Mouse (Mus musculus) MEL (cell line): Measurements from ENCODE around the gene Btbd11. TPM values are rescaled to one million over a fixed set of nuclear protein-coding genes. Genes with fewer than 3 reads are reported as not detected.

ENCODE experiments used
- DNase-seq: peaks from one replicate; pipeline ENCODE4 v3.0.0; 2011; ENCODE audit warnings: low read depth, low spot score
- H3K27ac ChIP-seq: 2 replicates; pipeline ENCODE4 v1.5.1; 2012; ENCODE audit warnings: low read depth, mild to moderate bottlenecking, control low read depth, low read length, moderate library complexity; ENCODE audit not compliant: control insufficient read depth
- H3K27me3 ChIP-seq, 2 experiments: fragments of 150-350 bp in 1 of 2; sonication (generic) in 1 of 2; 2 replicates each; pipeline ENCODE4 v1.6.1; 2012; ENCODE audit warnings: low read length in 2 of 2, mild to moderate bottlenecking in 2 of 2, improper control_type of control experiment in 1 of 2, moderate library complexity in 1 of 2; ENCODE audit not compliant: insufficient read depth in 2 of 2, control insufficient read depth in 1 of 2
- H3K36me3 ChIP-seq, 2 experiments: 2 replicates each; pipeline ENCODE4 v1.6.1; 2012 to 2014; ENCODE audit warnings: low read length in 2 of 2, improper control_type of control experiment in 1 of 2, inconsistent platforms in 1 of 2, mild to moderate bottlenecking in 1 of 2; ENCODE audit not compliant: insufficient read depth in 2 of 2, control insufficient read depth in 1 of 2
- H3K4me1 ChIP-seq, 2 experiments: fragments of 150-350 bp in 1 of 2; sonication (generic) in 1 of 2; 2 replicates each; pipeline ENCODE4 v1.6.1; 2012; ENCODE audit warnings: low read length in 2 of 2, improper control_type of control experiment in 1 of 2, mild to moderate bottlenecking in 1 of 2; ENCODE audit not compliant: insufficient read depth in 2 of 2, control insufficient read depth in 1 of 2
- H3K4me3 ChIP-seq, 2 experiments: fragments of 150-350 bp in 1 of 2; sonication (generic) in 1 of 2; 2 replicates each; pipeline ENCODE4 v1.5.1; 2012; ENCODE audit warnings: low read depth in 2 of 2, low read length in 2 of 2, mild to moderate bottlenecking in 2 of 2, moderate library complexity in 2 of 2, control low read depth in 1 of 2, improper control_type of control experiment in 1 of 2; ENCODE audit not compliant: control insufficient read depth in 1 of 2, insufficient read depth in 1 of 2
- H3K79me2 ChIP-seq: 2 replicates; pipeline ENCODE4 v1.6.1; 2012; ENCODE audit warnings: mild to moderate bottlenecking, low read length, moderate library complexity; ENCODE audit not compliant: control insufficient read depth, poor library complexity, insufficient read depth
- H3K9ac ChIP-seq: 2 replicates; pipeline ENCODE4 v1.6.1; 2012; ENCODE audit warnings: low read depth, mild to moderate bottlenecking, control low read depth, low read length, moderate library complexity; ENCODE audit not compliant: control insufficient read depth, poor library complexity, severe bottlenecking
- H3K9me3 ChIP-seq: fragments of 150-350 bp; sonication (generic); replicated peaks from 2 replicates; pipeline ENCODE4 v1.6.1; 2012; ENCODE audit warnings: mild to moderate bottlenecking, low read length, improper control_type of control experiment, moderate library complexity; ENCODE audit not compliant: insufficient read depth
- BHLHE40 ChIP-seq: IDR thresholded peaks from 2 replicates; pipeline ENCODE4 v1.6.1; 2012; ENCODE audit warnings: low read depth, mild to moderate bottlenecking, inconsistent platforms, low read length, improper control_type of control experiment, borderline replicate concordance
- CHD1 ChIP-seq: IDR thresholded peaks from 2 replicates; pipeline ENCODE4 v1.6.1; 2012; ENCODE audit warnings: low read depth, mild to moderate bottlenecking, inconsistent platforms, low read length, improper control_type of control experiment
- E2F4 ChIP-seq: IDR thresholded peaks from 2 replicates; pipeline ENCODE4 v1.6.1; 2011; ENCODE audit warnings: low read depth, low read length, improper control_type of control experiment, borderline replicate concordance
- ELF1 ChIP-seq: IDR thresholded peaks from 2 replicates; pipeline ENCODE4 v1.6.1; 2014; ENCODE audit warnings: low read depth, mild to moderate bottlenecking, inconsistent platforms, low read length, improper control_type of control experiment, moderate library complexity
- EP300 ChIP-seq, 2 experiments: IDR thresholded peaks; 2 replicates each; pipeline ENCODE4 v1.6.1; 2011; ENCODE audit warnings: improper control_type of control experiment in 2 of 2, low read length in 2 of 2, low read depth in 1 of 2, mild to moderate bottlenecking in 1 of 2
- GABPA ChIP-seq: IDR thresholded peaks from 2 replicates; pipeline ENCODE4 v1.6.1; 2012; ENCODE audit warnings: low read depth, mild to moderate bottlenecking, inconsistent platforms, low read length, improper control_type of control experiment, moderate library complexity
- HCFC1 ChIP-seq: IDR thresholded peaks from 2 replicates; pipeline ENCODE4 v1.6.1; 2012; ENCODE audit warnings: low read depth, mild to moderate bottlenecking, inconsistent platforms, low read length, improper control_type of control experiment, moderate library complexity
- JUND ChIP-seq: IDR thresholded peaks from 2 replicates; pipeline ENCODE4 v1.6.1; 2011; ENCODE audit warnings: low read depth, mild to moderate bottlenecking, improper control_type of control experiment, low read length
- KAT2A ChIP-seq: conservative IDR thresholded peaks from 2 replicates; pipeline ENCODE4 v1.6.1; 2012; ENCODE audit warnings: low read depth, low read length, improper control_type of control experiment, inconsistent platforms
- MAFK ChIP-seq: IDR thresholded peaks from 2 replicates; pipeline ENCODE4 v1.6.1; 2011; ENCODE audit warnings: low read depth, mild to moderate bottlenecking, low read length, improper control_type of control experiment, borderline replicate concordance
- MAZ ChIP-seq: IDR thresholded peaks from 2 replicates; pipeline ENCODE4 v1.6.1; 2012; ENCODE audit warnings: low read depth, mild to moderate bottlenecking, inconsistent platforms, low read length, improper control_type of control experiment
- MEF2A ChIP-seq: IDR thresholded peaks from 2 replicates; pipeline ENCODE4 v1.6.1; 2014; ENCODE audit warnings: low read depth, mild to moderate bottlenecking, inconsistent platforms, low read length, improper control_type of control experiment; ENCODE audit not compliant: poor library complexity, insufficient replicate concordance, severe bottlenecking; ENCODE audit errors: extremely low read depth
- MYC ChIP-seq: IDR thresholded peaks from 2 replicates; pipeline ENCODE4 v1.6.1; 2011; ENCODE audit warnings: low read depth, mild to moderate bottlenecking, low read length, improper control_type of control experiment, moderate library complexity
- NELFE ChIP-seq: IDR thresholded peaks from 2 replicates; pipeline ENCODE4 v1.6.1; 2011; ENCODE audit warnings: low read depth, low read length, improper control_type of control experiment
- RAD21 ChIP-seq: IDR thresholded peaks from 2 replicates; pipeline ENCODE4 v1.6.1; 2011; ENCODE audit warnings: mild to moderate bottlenecking, low read depth, low read length, improper control_type of control experiment
- RCOR1 ChIP-seq: IDR thresholded peaks from 2 replicates; pipeline ENCODE4 v1.6.1; 2012; ENCODE audit warnings: low read depth, mild to moderate bottlenecking, inconsistent platforms, low read length, improper control_type of control experiment
- TAL1 ChIP-seq: IDR thresholded peaks from 2 replicates; pipeline ENCODE4 v1.6.1; 2012; ENCODE audit warnings: mild to moderate bottlenecking, inconsistent platforms, low read length, moderate library complexity, mixed read lengths
- TBP ChIP-seq: IDR thresholded peaks from 2 replicates; pipeline ENCODE4 v1.8.0; 2011; ENCODE audit warnings: low read depth, low read length, improper control_type of control experiment
- UBTF ChIP-seq: IDR thresholded peaks from 2 replicates; pipeline ENCODE4 v1.6.1; 2012; ENCODE audit warnings: low read depth, mild to moderate bottlenecking, inconsistent platforms, low read length, improper control_type of control experiment, moderate library complexity, borderline replicate concordance; ENCODE audit not compliant: insufficient read depth
- USF1 ChIP-seq: IDR thresholded peaks from 2 replicates; pipeline ENCODE4 v1.6.1; 2014; ENCODE audit warnings: low read depth, mild to moderate bottlenecking, inconsistent platforms, low read length, improper control_type of control experiment, moderate library complexity
- ZKSCAN1 ChIP-seq: IDR thresholded peaks from 2 replicates; pipeline ENCODE4 v1.6.1; 2012; ENCODE audit warnings: low read depth, mild to moderate bottlenecking, inconsistent platforms, low read length, improper control_type of control experiment, moderate library complexity
- ZMIZ1 ChIP-seq: IDR thresholded peaks from 2 replicates; pipeline ENCODE4 v1.6.1; 2012; ENCODE audit warnings: low read depth, mild to moderate bottlenecking, inconsistent platforms, low read length, improper control_type of control experiment, moderate library complexity
- ZNF384 ChIP-seq: IDR thresholded peaks from 2 replicates; pipeline ENCODE4 v1.6.1; 2012; ENCODE audit warnings: low read depth, mild to moderate bottlenecking, inconsistent platforms, low read length, improper control_type of control experiment
- polyA plus RNA-seq, 2 experiments: library from polyadenylated mRNA; stranded (reverse) in 1 of 2; unstranded in 1 of 2; fragments of >175 nt in 1 of 2; fragments of >200 nt in 1 of 2; gene quantifications; 2 replicates each; pipeline versions ENCODE4 v1.2.1 to v1.2.4; 2012; ENCODE audit warnings: low replicate concordance in 2 of 2, low read depth in 1 of 2; ENCODE audit not compliant: insufficient read length in 2 of 2, insufficient read depth in 1 of 2, missing spikeins in 1 of 2
- total RNA-seq: library from RNA; depleted of rRNA; stranded (reverse); fragments of 300-350 nt; gene quantifications from 2 replicates; pipeline ENCODE4 v1.2.3, GENCODE M21; 2012

Btbd11 gene
- total and polyA plus RNA-seq, 3 experiments: not detected

GRCm38 (mm10) chr10:85446700-85447099 lies 60.1 kb downstream of the Btbd11 start:
- no peak for DNase-seq
- no peak overlapping the region for H3K9ac ChIP-seq
- H3K27me3 ChIP-seq: no peaks in the 10 kb centered on the region
- no peaks in the 10 kb centered on the region for H3K9me3 ChIP-seq
- no peak for TF ChIP-seq E2F4
- no peak for TF ChIP-seq ZMIZ1
- TF ChIP-seq RCOR1: no peak
- no peak for TF ChIP-seq GABPA
- TF ChIP-seq MAZ: no peak
- TF ChIP-seq KAT2A: no peak
- no peak for TF ChIP-seq JUND
- no peak for TF ChIP-seq ZNF384
- TF ChIP-seq MYC: no peak
- TF ChIP-seq USF1: no peak
- no peak for TF ChIP-seq EP300 (IDR thresholded peaks at IDR 0.05; ENCODE audit: low read depth in 1 of 2, low read length in 2 of 2)
- no peak for TF ChIP-seq RAD21
- TF ChIP-seq UBTF: no peak
- TF ChIP-seq MEF2A: no peak
- no peak for TF ChIP-seq MAFK
- TF ChIP-seq ELF1: no peak
- no peaks in the 10 kb centered on the region for H3K36me3 ChIP-seq
- H3K27ac ChIP-seq: no peak overlapping the region
- H3K79me2 ChIP-seq: no peaks in the 10 kb centered on the region
- H3K4me3 ChIP-seq: no peak overlapping the region
- no peaks in the 10 kb centered on the region for H3K4me1 ChIP-seq

- no peaks in the 10 kb centered on the region for H3K9me3 ChIP-seq
- DNase-seq: no peak
- no peaks in the 10 kb centered on the region for H3K4me1 ChIP-seq
- H3K79me2 ChIP-seq: no peaks in the 10 kb centered on the region
- H3K9ac ChIP-seq: no peak overlapping the region
- TF ChIP-seq TBP: no peak
- TF ChIP-seq UBTF: no peak
- TF ChIP-seq HCFC1: no peak
- no peak for TF ChIP-seq TAL1
- TF ChIP-seq MYC: no peak
- no peak for TF ChIP-seq USF1
- TF ChIP-seq CHD1: no peak
- no peak for TF ChIP-seq ZKSCAN1
- TF ChIP-seq NELFE: no peak
- TF ChIP-seq BHLHE40: no peak
- H3K36me3 ChIP-seq: no peaks in the 10 kb centered on the region
- no peak overlapping the region for H3K27ac ChIP-seq
- no peaks in the 10 kb centered on the region for H3K27me3 ChIP-seq
- no peak overlapping the region for H3K4me3 ChIP-seq
These were observed 61.3 kb downstream of the Btbd11 start for GRCm38 (mm10) chr10:85447869-85448268.
